Mouse (Mus musculus): ENCODE results near the gene Vmn1r203. TPM values are rescaled to one million over a fixed set of nuclear protein-coding genes. Genes with fewer than 3 reads are reported as not detected.

Vmn1r203 gene
- total RNA-seq (2023), result not detected in 2 replicates

GRCm38 (mm10) chr13:22517814-22518213 is at the start of gene Vmn1r203:
TSS of gene Vmn1r203 (plus strand) at chr13:22518114.

GRCm38 (mm10) chr13:22471623-22472022 is 46.3 kb upstream of the Vmn1r203 start, which contains the start of gene Vmn1r201:
TSS of gene Vmn1r201 (plus strand) at chr13:22471923.

GRCm38 (mm10) chr13:22505281-22505680 is 12.6 kb upstream of the Vmn1r203 start, which contains the start of gene Vmn1r202:
TSS of gene Vmn1r202 (minus strand) at chr13:22505381.

GRCm38 (mm10) chr13:22552898-22553297 is 35.0 kb downstream of the Vmn1r203 start, which contains the start of gene Vmn1r204:
TSS of gene Vmn1r204 (plus strand) at chr13:22553198.

Other genes with a start within 250 kb of the Vmn1r203 start
- gene Vmn1r195, start 247.6 kb upstream of the Vmn1r203 start, total RNA-seq (2023), result not detected in 2 replicates
- not detected in 2 replicates for gene Vmn1r196, start 228.2 kb upstream of the Vmn1r203 start, total RNA-seq (2023)
- gene Vmn1r197, start 193.5 kb upstream of the Vmn1r203 start, total RNA-seq (2023), result not detected in 2 replicates
- gene Vmn1r198, start 167.8 kb upstream of the Vmn1r203 start, total RNA-seq (2023), result not detected in 2 replicates
- not detected in 2 replicates for gene Vmn1r199, start 138.3 kb upstream of the Vmn1r203 start, total RNA-seq (2023)
- not detected in 2 replicates for gene Vmn1r200, start 127.7 kb upstream of the Vmn1r203 start, total RNA-seq (2023)
- not detected in 2 replicates for gene Vmn1r201, start 46.2 kb upstream of the Vmn1r203 start, total RNA-seq (2023)
- not detected in 2 replicates for gene Vmn1r202, start 12.7 kb upstream of the Vmn1r203 start, total RNA-seq (2023)
- not detected in 2 replicates for gene Vmn1r204, start 35.1 kb downstream of the Vmn1r203 start, total RNA-seq (2023)
- not detected in 2 replicates for gene Vmn1r205, start 74.9 kb downstream of the Vmn1r203 start, total RNA-seq (2023)
- not detected in 2 replicates for gene Vmn1r206, start 106.1 kb downstream of the Vmn1r203 start, total RNA-seq (2023)
- gene Vmn1r207-ps, start 211.5 kb downstream of the Vmn1r203 start, total RNA-seq (2023), result 0.09 TPM in 1 of 2 replicates, not detected in the other